Mouse (Mus musculus) erythroblast, adult 5-6 weeks (primary cell): ENCODE results near the gene Filip1l. TPM values are rescaled to one million over a fixed set of nuclear protein-coding genes. Genes with fewer than 3 reads are reported as not detected.
"Not testable (repeated sequence)": the region's sequence is repeated elsewhere in the genome, so short reads cannot be mapped to it uniquely, and the experiment has no call there.

Experiments used
- ATAC-seq: replicated peaks from 2 replicates; pipeline ENCODE4 v1.8.0; 2016; ENCODE audit warnings: moderate number of reproducible peaks, mild to moderate bottlenecking, moderate TSS enrichment, inconsistent platforms; ENCODE audit not compliant: poor library complexity, low FRiP score, severe bottlenecking
- total RNA-seq, 2 experiments: library from RNA; stranded (forward) in 1 of 2; stranded (reverse) in 1 of 2; fragments of 150-400 nt in 1 of 2; fragments of 200-764, 138-1000 nt in 1 of 2; gene quantifications; 2 replicates each; pipeline versions ENCODE4 v1.2.3 to v1.2.4; 2015 to 2017; ENCODE audit warnings: low replicate concordance in 2 of 2

Gene Filip1l
- total RNA-seq, 2 experiments from 2014 or later: 5.4 to 23.4 TPM

GRCm38 (mm10) chr16:57391171-57391570 lies 38.3 kb downstream of the Filip1l start:
- ATAC-seq: not testable (repeated sequence)

GRCm38 (mm10) chr16:57392461-57392860 lies 39.6 kb downstream of the Filip1l start:
- ATAC-seq: no peak

- no peak for ATAC-seq
Observed at GRCm38 (mm10) chr16:57393161-57393560, 40.3 kb downstream of the Filip1l start.

- ATAC-seq: no peak
Observed at GRCm38 (mm10) chr16:57396249-57396648, 43.4 kb downstream of the Filip1l start.

GRCm38 (mm10) chr16:57397845-57398244 lies 45.0 kb downstream of the Filip1l start:
- ATAC-seq: no peak

GRCm38 (mm10) chr16:57398387-57399214 lies 45.7 kb downstream of the Filip1l start:
- no peak; the same call in 1 of the 2 replicates for ATAC-seq

- ATAC-seq: no peak
Observed at GRCm38 (mm10) chr16:57399566-57399965, 46.7 kb downstream of the Filip1l start.

- ATAC-seq: no peak
Observed at GRCm38 (mm10) chr16:57401702-57402101, 48.8 kb downstream of the Filip1l start.

- ATAC-seq: no peak
Observed at GRCm38 (mm10) chr16:57402910-57403309, 50.0 kb downstream of the Filip1l start.

- no peak for ATAC-seq
Observed at GRCm38 (mm10) chr16:57403825-57404224, 50.9 kb downstream of the Filip1l start.

- ATAC-seq: no peak
Observed at GRCm38 (mm10) chr16:57412766-57413165, 59.9 kb downstream of the Filip1l start.

GRCm38 (mm10) chr16:57416049-57416448 lies 63.2 kb downstream of the Filip1l start:
- no peak for ATAC-seq

- no peak for ATAC-seq
Observed at GRCm38 (mm10) chr16:57417017-57417416, 64.1 kb downstream of the Filip1l start.

GRCm38 (mm10) chr16:57417955-57418354 lies 65.1 kb downstream of the Filip1l start:
- no peak for ATAC-seq

- no peak for ATAC-seq
Observed at GRCm38 (mm10) chr16:57419332-57419731, 66.4 kb downstream of the Filip1l start.

GRCm38 (mm10) chr16:57419881-57420280 lies 67.0 kb downstream of the Filip1l start:
- no peak for ATAC-seq

- no peak for ATAC-seq
Observed at GRCm38 (mm10) chr16:57420773-57421556, 68.1 kb downstream of the Filip1l start.

GRCm38 (mm10) chr16:57421680-57422417 lies 69.0 kb downstream of the Filip1l start:
- no peak for ATAC-seq

- ATAC-seq: no peak
Observed at GRCm38 (mm10) chr16:57423001-57423800, 70.3 kb downstream of the Filip1l start.
